Mouse (Mus musculus) megakaryocyte, embryonic 14.5 days (primary cell): ENCODE data around the gene Npy4r.

Source experiments
- FLI1 ChIP-seq: IDR thresholded peaks from 2 replicates; pipeline ENCODE4 v1.6.1; 2012; ENCODE audit warnings: low read length, inconsistent platforms, mixed read lengths
- GATA1 ChIP-seq: IDR thresholded peaks from 3 replicates; pipeline ENCODE4 v1.6.1; 2012; ENCODE audit warnings: mixed read lengths, low read length, inconsistent platforms, borderline replicate concordance

GRCm38 (mm10) chr14:34183101-34183500, 30.8 kb upstream of the Npy4r start:
- TF ChIP-seq GATA1 (no peak), FLI1 (no peak)
